Mouse (Mus musculus) G1E-ER4 (cell line): ENCODE measurements around the gene Magohb. TPM values are rescaled to one million over a fixed set of nuclear protein-coding genes. Genes with fewer than 3 reads are reported as not detected.

Experiments used
- GATA1 ChIP-seq: IDR thresholded peaks from one replicate; pipeline ENCODE4 v1.8.0; 2012; ENCODE audit warnings: low read length, inconsistent platforms
- polyA plus RNA-seq: library from polyadenylated mRNA; stranded (reverse); fragments of >175 nt; gene quantifications from 2 replicates; pipeline ENCODE4 v1.2.3, GENCODE M21; 2012

Gene Magohb
- polyA plus RNA-seq, 1 experiment = not detected

- TF ChIP-seq GATA1 = no peak
These were observed 16.4 kb downstream of the Magohb start for GRCm38 (mm10) chr6:131276659-131277058.

- TF ChIP-seq GATA1 = no peak
These were observed 20.7 kb downstream of the Magohb start for GRCm38 (mm10) chr6:131272311-131272710.

- TF ChIP-seq GATA1 = no peak
These were observed 22.7 kb downstream of the Magohb start for GRCm38 (mm10) chr6:131270312-131270711.

- TF ChIP-seq GATA1 = no peak
These were observed 23.4 kb downstream of the Magohb start for GRCm38 (mm10) chr6:131269599-131269998.

GRCm38 (mm10) chr6:131264175-131264574, 28.9 kb downstream of the Magohb start:
- no peak for TF ChIP-seq GATA1

- no peak for TF ChIP-seq GATA1
These were observed 30.3 kb downstream of the Magohb start for GRCm38 (mm10) chr6:131262778-131263177.

GRCm38 (mm10) chr6:131262009-131262408, 31.0 kb downstream of the Magohb start:
- TF ChIP-seq GATA1 = no peak

- TF ChIP-seq GATA1 = no peak
These were observed 45.8 kb downstream of the Magohb start, which contains the start of gene Klra2 for GRCm38 (mm10) chr6:131247206-131247605. Gene Klra2 (minus strand): TSS chr6:131247362.

- no peak for TF ChIP-seq GATA1
These were observed 48.0 kb downstream of the Magohb start for GRCm38 (mm10) chr6:131245081-131245480.

Other genes starting within 250 kb of the Magohb start
- gene Klra2, start 45.9 kb downstream of the Magohb start, polyA plus RNA-seq = not detected in 2 replicates
- not detected in 2 replicates for gene Styk1, start 60.4 kb upstream of the Magohb start, polyA plus RNA-seq
- gene Ybx3, start 95.2 kb upstream of the Magohb start, polyA plus RNA-seq = 1,200 and 1,292 TPM in 2 replicates
- not detected in 2 replicates for gene 5430401F13Rik, start 193.2 kb upstream of the Magohb start, polyA plus RNA-seq
- gene Gm6619, start 193.2 kb upstream of the Magohb start, polyA plus RNA-seq = not detected in 2 replicates